Mouse (Mus musculus): ENCODE measurements at regions not wholly inside any gene's neighbourhood (a gene's known extent, or its start where the extent isn't known, plus 50 kb on each side); places are given as distances from the start of the nearest gene placed in this dataset.

- Histone ChIP-seq H3K27ac (no peak overlapping the region), H3K36me3 (no peaks in the 10 kb centered on the region), H3K4me2 (replicated peaks) (no peak overlapping the region), H3K27me3 (replicated peaks) (no peaks in the 10 kb centered on the region), H3K4me1 (no peaks in the 10 kb centered on the region), H3K9ac (no peak overlapping the region), H3K9me3 (no peaks in the 10 kb centered on the region), H3K4me3 (no peak overlapping the region)
- 73% methylated on average over 3 of the region's 3 CpGs for WGBS
- ATAC-seq (ENCODE audit: low FRiP score, low read depth) = peak; percentile 37; the same call in 1 of the 2 replicates
These were observed 65.8 kb upstream of the Shisa3 start for GRCm38 (mm10) chr5:67541867-67542266.

GRCm38 (mm10) chr5:67544028-67544589 lies 63.6 kb upstream of the Shisa3 start:
- H3K27ac ChIP-seq = no peak overlapping the region
- no peak for ATAC-seq (ENCODE audit: low FRiP score, low read depth)

GRCm38 (mm10) chr5:67550257-67550656 lies 57.4 kb upstream of the Shisa3 start:
- no peaks in the 10 kb centered on the region for H3K27me3 ChIP-seq (replicated peaks)
- no peaks in the 10 kb centered on the region for H3K9me3 ChIP-seq
- no peak overlapping the region for H3K4me2 ChIP-seq (replicated peaks)
- H3K4me3 ChIP-seq = no peak overlapping the region
- H3K36me3 ChIP-seq = no peaks in the 10 kb centered on the region
- no peak overlapping the region for H3K9ac ChIP-seq
- WGBS = 91% methylated on average over 6 of the region's 6 CpGs
- H3K27ac ChIP-seq = no peak overlapping the region
- no peak for ATAC-seq (ENCODE audit: low FRiP score, low read depth)
- H3K4me1 ChIP-seq = no peaks in the 10 kb centered on the region

More at GRCm38 (mm10) chr5:67544028-67544589, 63.6 kb upstream of the Shisa3 start:
- Histone ChIP-seq H3K9me3 (no peaks in the 10 kb centered on the region), H3K36me3 (no peaks in the 10 kb centered on the region), H3K9ac (no peak overlapping the region), H3K4me2 (replicated peaks) (no peak overlapping the region), H3K4me3 (no peak overlapping the region), H3K4me1 (no peaks in the 10 kb centered on the region), H3K27me3 (replicated peaks) (no peaks in the 10 kb centered on the region)
- WGBS = 60% methylated on average over 9 of the region's 9 CpGs

- ATAC-seq (ENCODE audit: low FRiP score, low read depth) = no peak
- no peak overlapping the region for H3K4me2 ChIP-seq (replicated peaks)
- H3K4me3 ChIP-seq = no peak overlapping the region
- no peak overlapping the region for H3K27ac ChIP-seq
- WGBS = 86% methylated on average over 6 of the region's 6 CpGs
- no peaks in the 10 kb centered on the region for H3K9me3 ChIP-seq
- no peak overlapping the region for H3K9ac ChIP-seq
- no peaks in the 10 kb centered on the region for H3K36me3 ChIP-seq
- H3K27me3 ChIP-seq (replicated peaks) = no peaks in the 10 kb centered on the region
- no peaks in the 10 kb centered on the region for H3K4me1 ChIP-seq
These were observed 55.9 kb upstream of the Shisa3 start for GRCm38 (mm10) chr5:67551668-67552390.

GRCm38 (mm10) chr5:67552865-67553264 lies 54.8 kb upstream of the Shisa3 start:
- no peaks in the 10 kb centered on the region for H3K9me3 ChIP-seq
- no peak overlapping the region for H3K9ac ChIP-seq
- no peaks in the 10 kb centered on the region for H3K36me3 ChIP-seq
- H3K27me3 ChIP-seq (replicated peaks) = no peaks in the 10 kb centered on the region
- H3K4me1 ChIP-seq = no peaks in the 10 kb centered on the region
- 89% methylated on average over 2 of the region's 2 CpGs for WGBS
- H3K27ac ChIP-seq = no peak overlapping the region
- no peak overlapping the region for H3K4me2 ChIP-seq (replicated peaks)
- ATAC-seq (ENCODE audit: low FRiP score, low read depth) = no peak
- H3K4me3 ChIP-seq = no peak overlapping the region
